Mouse (Mus musculus) forebrain, embryonic 16.5 days (tissue): ENCODE measurements around the gene Tmem119. TPM values are rescaled to one million over a fixed set of nuclear protein-coding genes. Genes with fewer than 3 reads are reported as not detected.
A peak's percentile ranks its signal among the peaks of the same experiment; 100 is the strongest.

Source experiments
- ATAC-seq: fragments of 200-750 bp; cut with Nextera tagmentation; 2 replicates; pipeline ENCODE4 v1.8.0; 2017; ENCODE audit warnings: mild to moderate bottlenecking, moderate library complexity
- H3K27ac ChIP-seq: fragments of 300-500 bp; sonication (generic); 2 replicates; pipeline ENCODE4 v1.5.1; 2014; ENCODE audit warnings: low read length, control low read depth
- H3K27me3 ChIP-seq: fragments of 300-500 bp; sonication (generic); replicated peaks from 2 replicates; pipeline ENCODE4 v1.6.1; 2014; ENCODE audit warnings: low read length; ENCODE audit not compliant: control insufficient read depth, insufficient read depth
- H3K36me3 ChIP-seq: fragments of 300-500 bp; sonication (generic); 2 replicates; pipeline ENCODE4 v1.6.1; 2014; ENCODE audit not compliant: control insufficient read depth, insufficient read depth
- H3K4me1 ChIP-seq: fragments of 300-500 bp; sonication (generic); replicated peaks from 2 replicates; pipeline ENCODE4 v1.6.1; 2014; ENCODE audit warnings: low read length; ENCODE audit not compliant: control insufficient read depth, insufficient read depth
- H3K4me2 ChIP-seq: fragments of 300-500 bp; sonication (generic); 2 replicates; pipeline ENCODE4 v1.6.1; 2014; ENCODE audit warnings: mild to moderate bottlenecking, low read length, control low read depth
- H3K4me3 ChIP-seq: fragments of 300-500 bp; sonication (generic); replicated peaks from 2 replicates; pipeline ENCODE4 v1.5.1; 2014; ENCODE audit warnings: mild to moderate bottlenecking, low read length, control low read depth
- H3K9ac ChIP-seq: fragments of 300-500 bp; sonication (generic); replicated peaks from 2 replicates; pipeline ENCODE4 v1.6.1; 2014; ENCODE audit warnings: low read depth, low read length, control low read depth
- H3K9me3 ChIP-seq: fragments of 300-500 bp; sonication (generic); 2 replicates; pipeline ENCODE4 v1.6.1; 2016; ENCODE audit warnings: low read length; ENCODE audit not compliant: control insufficient read depth
- WGBS: fragments of 180-500 bp; shearing (Covaris S2); extraction: QIAGEN DNeasy Blood & Tissue Kit; methylation state at CpG from one replicate; pipeline ENCODE4 v1.1.7; 2014; 5-methylcytosine and 5-hydroxymethylcytosine counted together
- polyA plus RNA-seq: library from polyadenylated mRNA; unstranded; fragments of >200 nt; fragmentation: Nextera tagmentation; extraction: Ambion mirVana; gene quantifications from 2 replicates; pipeline ENCODE4 v1.2.1, GENCODE M21; 2015

Gene Tmem119
- polyA plus RNA-seq, 1 experiment from 2014 or later: 4.4 TPM

DNA sequence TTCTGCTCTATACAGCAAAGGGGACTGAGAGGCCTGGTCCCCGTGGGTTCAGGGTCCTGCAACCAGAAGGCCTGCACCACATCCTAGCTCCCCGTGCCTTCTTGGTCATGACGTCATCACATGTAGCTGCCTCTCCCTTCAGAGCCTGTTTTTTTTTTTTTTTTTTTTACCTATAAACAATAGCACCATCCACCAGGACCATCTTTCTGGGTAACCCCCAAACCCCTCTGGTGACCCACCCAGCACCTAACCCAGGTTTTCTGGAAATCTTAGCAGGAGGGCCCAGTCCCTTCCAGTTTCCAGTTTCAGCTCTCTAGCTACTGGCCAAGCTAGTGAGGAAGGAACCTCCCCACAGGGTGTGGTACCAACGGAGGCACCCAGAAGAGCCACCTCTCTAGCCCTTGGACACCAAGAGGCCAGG, 27.7 kb upstream of the Tmem119 start:
- Histone ChIP-seq H3K36me3 (no peaks in the 10 kb centered on the region), H3K4me1 (no peaks in the 10 kb centered on the region), H3K4me2 (no peak overlapping the region), H3K27me3 (no peaks in the 10 kb centered on the region), H3K9me3 (no peaks in the 10 kb centered on the region), H3K27ac (no peak overlapping the region), H3K9ac (no peak overlapping the region), H3K4me3 (no peak overlapping the region)
- WGBS: 63% methylated on average over 4 of the region's 4 CpGs
- ATAC-seq: no peak

DNA sequence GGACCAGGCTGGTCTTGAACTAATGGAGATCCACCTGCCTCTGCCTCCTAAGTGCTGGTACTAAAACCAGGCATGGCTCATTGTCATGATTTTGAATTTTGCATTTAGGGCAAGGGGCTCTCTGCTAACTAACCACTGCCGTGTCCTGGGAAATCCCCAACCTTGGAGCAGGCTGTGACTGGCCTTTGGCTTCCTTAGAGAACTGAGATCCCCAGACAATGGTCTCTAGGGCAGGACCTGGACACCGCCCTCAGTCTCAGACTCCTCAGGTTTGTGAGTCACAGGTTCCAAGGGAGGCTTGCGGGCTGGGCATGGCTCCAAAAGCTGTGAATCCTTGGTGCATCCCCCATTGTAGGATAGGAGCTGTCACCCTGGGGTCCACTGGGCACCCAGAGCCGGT, 26.3 kb upstream of the Tmem119 start:
- Histone ChIP-seq H3K9me3 (no peaks in the 10 kb centered on the region), H3K27me3 (no peaks in the 10 kb centered on the region), H3K4me1 (no peaks in the 10 kb centered on the region), H3K36me3 (no peaks in the 10 kb centered on the region), H3K27ac (no peak overlapping the region), H3K4me3 (no peak overlapping the region), H3K9ac (no peak overlapping the region), H3K4me2 (no peak overlapping the region)
- whole genome bisulfite sequencing: 88% methylated on average over 4 of the region's 4 CpGs
- ATAC-seq: no peak

DNA sequence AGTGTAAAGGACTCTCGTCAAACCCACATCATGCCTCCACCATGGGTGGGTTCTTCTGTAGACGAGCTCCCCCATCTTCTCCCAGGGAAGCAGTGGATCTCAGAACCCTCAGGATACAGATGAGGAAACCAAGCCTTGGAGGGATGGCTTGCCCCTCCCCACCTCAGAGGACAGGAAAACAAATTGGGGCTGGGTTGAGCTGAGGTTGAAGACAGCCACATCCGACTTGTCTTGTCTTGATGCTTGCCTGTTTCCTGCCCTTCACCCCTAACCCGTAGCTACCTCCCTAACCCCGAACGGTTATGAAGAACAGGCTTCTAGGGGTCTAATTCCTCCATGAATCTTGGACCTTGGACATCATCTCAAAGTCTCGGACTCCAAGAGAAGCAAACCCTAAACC, 25.2 kb upstream of the Tmem119 start:
- 91% methylated on average over 7 of the region's 7 CpGs for WGBS
- ATAC-seq: no peak

DNA sequence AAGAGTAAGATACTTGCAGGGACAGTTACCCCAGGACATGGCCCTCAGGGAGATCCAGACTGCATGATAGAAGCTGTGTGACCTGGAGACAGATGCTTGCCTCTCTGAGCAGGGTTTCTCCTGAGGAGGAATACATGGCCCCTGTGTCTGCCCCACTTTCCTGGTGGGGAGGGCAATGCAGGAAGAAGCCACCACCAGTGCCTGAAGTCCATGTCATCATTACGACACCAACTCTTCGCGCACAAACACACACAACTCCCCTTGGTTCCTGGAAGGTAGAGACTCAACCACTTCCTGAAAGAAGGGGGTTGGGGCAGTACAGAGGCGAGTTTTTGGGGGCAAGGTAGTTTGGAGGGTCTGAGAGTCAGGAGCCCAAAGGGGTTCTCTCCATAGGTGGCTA, 23.9 kb upstream of the Tmem119 start:
- no peak for ATAC-seq
- H3K4me1 ChIP-seq: no peaks in the 10 kb centered on the region
- no peaks in the 10 kb centered on the region for H3K27me3 ChIP-seq
- no peak overlapping the region for H3K27ac ChIP-seq
- no peak overlapping the region for H3K4me3 ChIP-seq
- 86% methylated on average over 4 of the region's 4 CpGs for WGBS
- no peaks in the 10 kb centered on the region for H3K9me3 ChIP-seq
- H3K9ac ChIP-seq: no peak overlapping the region
- no peak overlapping the region for H3K4me2 ChIP-seq
- no peaks in the 10 kb centered on the region for H3K36me3 ChIP-seq

More for the DNA sequence above, 25.2 kb upstream of the Tmem119 start:
- H3K4me1 ChIP-seq: no peaks in the 10 kb centered on the region
- H3K9ac ChIP-seq: no peak overlapping the region
- H3K27ac ChIP-seq: no peak overlapping the region
- no peak overlapping the region for H3K4me3 ChIP-seq
- H3K4me2 ChIP-seq: no peak overlapping the region
- H3K27me3 ChIP-seq: no peaks in the 10 kb centered on the region
- no peaks in the 10 kb centered on the region for H3K9me3 ChIP-seq
- H3K36me3 ChIP-seq: no peaks in the 10 kb centered on the region

DNA sequence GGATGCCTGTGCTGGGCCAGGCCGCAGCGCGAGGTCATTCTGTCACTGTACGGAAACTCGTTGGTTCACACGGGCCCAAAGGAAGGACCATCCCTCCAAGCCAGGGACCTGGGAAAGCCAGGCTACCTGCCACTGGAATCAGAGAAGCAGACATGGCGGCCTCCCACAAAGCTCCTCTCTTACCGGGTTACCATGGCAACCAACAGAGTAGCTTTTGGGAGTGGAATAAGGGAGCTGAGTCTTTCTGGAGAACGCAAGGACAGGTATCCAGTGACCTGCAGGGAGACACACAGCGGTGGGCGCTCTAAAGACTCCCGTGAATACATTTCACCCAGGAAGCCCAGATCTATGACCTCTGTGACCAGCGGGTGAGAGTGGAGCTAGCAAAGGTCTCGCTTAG, 18.3 kb upstream of the Tmem119 start:
- Histone ChIP-seq H3K4me3 (no peak overlapping the region), H3K4me1 (0 out of 2 replicates have a peak, but pooled peaks cover 3% of the 10 kb centered on the region), H3K36me3 (no peaks in the 10 kb centered on the region), H3K9ac (no peak overlapping the region), H3K27ac (no peak overlapping the region), H3K9me3 (no peaks in the 10 kb centered on the region), H3K4me2 (no peak overlapping the region), H3K27me3 (no peaks in the 10 kb centered on the region)
- no peak for ATAC-seq
- 67% methylated on average over 14 of the region's 14 CpGs for WGBS

DNA sequence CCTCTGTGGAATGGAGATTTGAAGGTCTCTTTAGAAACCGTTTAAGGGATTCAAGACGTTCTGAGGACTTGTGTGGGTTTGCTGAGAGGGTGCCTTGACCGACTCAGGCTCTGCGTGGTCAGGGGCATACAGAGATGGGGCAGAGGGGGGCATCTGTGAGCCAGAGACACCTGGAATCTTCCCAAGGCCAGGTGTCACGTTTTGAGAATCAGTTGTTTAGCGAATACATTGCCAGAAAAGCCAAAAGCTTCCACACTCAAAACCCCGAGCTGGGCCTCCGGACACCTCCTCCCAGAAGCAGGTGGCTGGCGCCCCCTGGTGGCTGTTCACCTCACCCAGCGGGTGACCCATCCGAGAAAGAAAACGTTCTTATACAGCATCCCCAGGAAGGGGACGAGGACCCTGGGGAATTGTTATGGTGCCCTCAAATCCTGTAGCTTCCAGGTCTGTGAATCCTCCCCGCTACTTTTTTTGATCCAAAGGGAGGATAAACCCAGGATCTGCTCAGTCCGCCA, 15.4 kb upstream of the Tmem119 start:
- WGBS: 10% methylated on average over 15 of the region's 15 CpGs
- Histone ChIP-seq H3K36me3 (no peaks in the 10 kb centered on the region), H3K4me1 (0 out of 2 replicates have a peak, but pooled peaks cover 3% of the 10 kb centered on the region), H3K9ac (no peak overlapping the region), H3K4me3 (no peak overlapping the region), H3K27ac (no peak overlapping the region), H3K27me3 (no peaks in the 10 kb centered on the region), H3K9me3 (peaks cover 7% of the 10 kb centered on the region; the same call in 1 of the 2 replicates), H3K4me2 (peak overlapping the region; percentile 12; the same call in 1 of the 2 replicates)
- no peak for ATAC-seq

DNA sequence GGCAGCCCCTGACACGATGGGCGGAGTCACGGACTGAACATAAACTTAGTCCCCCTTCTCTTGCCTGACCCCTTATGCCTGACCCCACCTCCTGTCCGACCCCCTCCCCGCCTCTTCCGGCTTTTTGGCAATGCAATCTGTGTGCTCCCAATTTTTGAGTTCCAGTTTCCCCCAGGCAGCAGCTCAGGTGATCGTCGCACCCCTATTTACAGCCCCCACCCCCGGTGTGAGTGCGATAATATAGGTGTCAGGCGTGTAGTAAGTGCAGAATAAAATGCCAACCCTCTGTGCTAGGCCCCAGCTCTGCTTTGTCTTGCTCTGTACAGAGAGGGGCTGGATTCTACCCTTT, 14.7 kb upstream of the Tmem119 start:
- H3K4me1 ChIP-seq: 0 out of 2 replicates have a peak, but pooled peaks cover 3% of the 10 kb centered on the region
- H3K27ac ChIP-seq: no peak overlapping the region
- no peak overlapping the region for H3K4me2 ChIP-seq
- ATAC-seq: no peak
- H3K9me3 ChIP-seq: peaks cover 7% of the 10 kb centered on the region; the same call in 1 of the 2 replicates
- H3K4me3 ChIP-seq: no peak overlapping the region
- H3K9ac ChIP-seq: no peak overlapping the region
- H3K36me3 ChIP-seq: no peaks in the 10 kb centered on the region
- H3K27me3 ChIP-seq: no peaks in the 10 kb centered on the region
- WGBS: 53% methylated on average over 11 of the region's 11 CpGs

DNA sequence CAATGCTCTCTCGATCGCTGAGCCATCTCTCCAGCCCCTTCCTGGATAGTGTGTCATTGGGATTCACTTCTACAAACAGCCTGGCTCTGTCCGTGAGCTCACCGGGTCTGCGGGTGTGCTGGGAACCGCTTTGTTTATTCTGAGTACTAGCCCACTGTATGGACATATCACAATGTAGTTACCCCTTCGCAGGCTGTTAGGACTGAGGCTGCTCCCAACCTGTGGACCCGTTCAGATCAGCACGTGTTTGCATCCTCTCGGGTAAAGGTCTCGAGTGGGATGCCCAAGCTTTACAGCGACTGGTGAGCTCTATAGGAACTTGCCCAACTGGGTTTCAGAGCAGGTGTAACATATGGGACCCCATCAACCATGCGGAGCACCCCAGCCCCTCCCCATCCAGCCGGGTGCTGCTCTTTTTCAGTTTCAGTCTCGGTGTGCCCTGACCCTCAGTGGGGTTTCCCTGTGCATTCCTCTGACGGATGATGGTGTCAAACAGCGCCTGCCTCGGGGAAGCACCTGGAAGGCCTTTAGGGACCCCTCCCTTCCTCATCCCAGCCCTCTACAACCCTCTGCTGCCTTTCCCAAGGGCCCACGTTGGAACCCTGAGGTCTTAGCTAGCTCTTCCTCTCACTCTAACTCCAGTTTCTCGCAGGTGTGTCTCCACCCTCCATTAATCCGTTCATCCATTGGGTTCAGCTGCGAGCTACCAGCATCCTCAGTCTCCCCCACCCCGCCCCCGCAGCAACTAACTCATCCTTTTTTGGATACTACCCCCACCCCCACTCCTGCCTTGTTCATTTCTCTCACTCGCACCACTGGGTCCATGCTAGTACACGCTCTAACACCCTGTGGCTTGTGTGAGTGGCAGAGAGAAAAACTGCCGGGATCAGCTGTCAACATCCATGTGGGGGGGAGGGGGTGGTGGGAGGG, 14.1 kb upstream of the Tmem119 start:
- no peaks in the 10 kb centered on the region for H3K27me3 ChIP-seq
- no peak overlapping the region for H3K27ac ChIP-seq
- H3K4me3 ChIP-seq: no peak overlapping the region
- 41% methylated on average over 27 of the region's 27 CpGs for WGBS
- no peak overlapping the region for H3K4me2 ChIP-seq
- no peak for ATAC-seq
- no peak overlapping the region for H3K9ac ChIP-seq
- H3K4me1 ChIP-seq: 0 out of 2 replicates have a peak, but pooled peaks cover 3% of the 10 kb centered on the region
- no peaks in the 10 kb centered on the region for H3K36me3 ChIP-seq
- peaks cover 7% of the 10 kb centered on the region; the same call in 1 of the 2 replicates for H3K9me3 ChIP-seq

DNA sequence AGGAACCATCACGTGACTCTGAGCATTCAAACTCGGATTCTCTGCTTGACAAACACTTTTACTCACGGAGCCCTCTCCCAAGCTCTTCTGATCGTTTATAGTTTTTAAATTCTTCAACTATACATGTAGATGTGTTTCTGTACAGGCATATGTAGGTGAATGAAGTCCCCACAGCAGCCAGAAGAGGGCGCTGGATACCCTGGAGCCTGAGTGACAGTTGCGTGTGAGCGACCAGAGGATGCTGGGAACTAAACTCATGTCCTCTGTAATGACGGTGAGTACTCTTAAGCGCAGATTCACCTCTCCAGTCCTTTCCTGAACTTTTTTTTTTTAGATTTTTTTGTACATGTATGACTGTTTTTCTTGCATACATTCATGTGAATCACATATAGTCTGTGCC, 13.3 kb upstream of the Tmem119 start:
- no peak for ATAC-seq
- WGBS: 22% methylated on average over 9 of the region's 9 CpGs
- no peaks in the 10 kb centered on the region for H3K36me3 ChIP-seq
- H3K4me1 ChIP-seq: 0 out of 2 replicates have a peak, but pooled peaks cover 3% of the 10 kb centered on the region
- no peak overlapping the region for H3K4me2 ChIP-seq
- no peak overlapping the region for H3K9ac ChIP-seq
- no peak overlapping the region for H3K27ac ChIP-seq
- H3K9me3 ChIP-seq: peaks cover 7% of the 10 kb centered on the region; the same call in 1 of the 2 replicates
- H3K27me3 ChIP-seq: no peaks in the 10 kb centered on the region
- no peak overlapping the region for H3K4me3 ChIP-seq
